Mouse (Mus musculus): Measurements from ENCODE around the gene Mob2. TPM values are rescaled to one million over a fixed set of nuclear protein-coding genes. Genes with fewer than 3 reads are reported as not detected.

Gene Mob2
- polyA plus RNA-seq (2015; fragmentation: Nextera tagmentation; extraction: Ambion mirVana), result 62.5 and 64.3 TPM in 2 replicates

GRCm38 (mm10) chr7:142060931-142061565 lies at the start of gene Mob2:
Mob2 (minus strand) TSS chr7:142061065.
- DNase-seq (peak; percentile 84), ATAC-seq (ENCODE audit: low read depth) (peak; percentile 92)
- Histone ChIP-seq H3K36me3 (peaks cover 23% of the 10 kb centered on the region), H3K9ac (peak within 1 kb of the TSS; percentile 96), H3K4me3 (replicated peaks) (peak within 1 kb of the TSS; percentile 95), H3K9me3 (replicated peaks) (no peaks in the 10 kb centered on the region), H3K27ac (peak within 1 kb of the TSS; percentile 94), H3K27me3 (peaks cover 8% of the 10 kb centered on the region; the same call in 1 of the 2 replicates), H3K4me1 (replicated peaks) (peaks cover 55% of the 10 kb centered on the region), H3K4me2 (peak within 1 kb of the TSS; percentile 90)
- WGBS (ENCODE audit: insufficient replicate concordance), result under 1% methylated on average over 49 of the region's 49 CpGs

- 43% methylated on average over 5 of the region's 5 CpGs for WGBS (ENCODE audit: insufficient replicate concordance)
These were observed 43.9 kb upstream of the Mob2 start for GRCm38 (mm10) chr7:142104747-142105146.

GRCm38 (mm10) chr7:142097776-142098175 lies 36.9 kb upstream of the Mob2 start:
- ATAC-seq (ENCODE audit: low read depth) (peak; percentile 45), DNase-seq (peak; percentile 77)
- Histone ChIP-seq H3K27me3 (peaks cover 79% of the 10 kb centered on the region), H3K4me3 (replicated peaks) (no peak overlapping the region), H3K36me3 (no peaks in the 10 kb centered on the region), H3K9me3 (replicated peaks) (no peaks in the 10 kb centered on the region), H3K9ac (no peak overlapping the region), H3K4me2 (no peak overlapping the region), H3K4me1 (replicated peaks) (peaks cover 39% of the 10 kb centered on the region), H3K27ac (no peak overlapping the region)
- WGBS (ENCODE audit: insufficient replicate concordance), result 9% methylated on average over 9 of the region's 9 CpGs

More at GRCm38 (mm10) chr7:142104747-142105146, 43.9 kb upstream of the Mob2 start:
- H3K4me1 ChIP-seq (replicated peaks), result no peaks in the 10 kb centered on the region
- H3K9ac ChIP-seq, result no peak overlapping the region
- DNase-seq (no peak), ATAC-seq (ENCODE audit: low read depth) (peak; percentile 26; the same call in 1 of the 2 replicates)
- H3K27ac ChIP-seq, result no peak overlapping the region
- no peak overlapping the region for H3K4me3 ChIP-seq (replicated peaks)
- H3K9me3 ChIP-seq (replicated peaks), result no peaks in the 10 kb centered on the region
- peaks cover 32% of the 10 kb centered on the region for H3K27me3 ChIP-seq
- H3K4me2 ChIP-seq, result no peak overlapping the region
- H3K36me3 ChIP-seq, result no peaks in the 10 kb centered on the region

GRCm38 (mm10) chr7:142096701-142097100 lies 35.8 kb upstream of the Mob2 start:
- no peaks in the 10 kb centered on the region for H3K9me3 ChIP-seq (replicated peaks)
- H3K4me3 ChIP-seq (replicated peaks), result no peak overlapping the region
- no peaks in the 10 kb centered on the region for H3K36me3 ChIP-seq
- H3K4me1 ChIP-seq (replicated peaks), result peaks cover 50% of the 10 kb centered on the region
- peaks cover 89% of the 10 kb centered on the region for H3K27me3 ChIP-seq
- H3K4me2 ChIP-seq, result no peak overlapping the region
- DNase-seq (no peak), ATAC-seq (ENCODE audit: low read depth) (no peak)
- WGBS (ENCODE audit: insufficient replicate concordance), result 63% methylated on average over 4 of the region's 4 CpGs
- 0 out of 2 replicates have a peak overlapping the region, but pooled peaks have one; percentile 99 for H3K9ac ChIP-seq
- no peak overlapping the region for H3K27ac ChIP-seq

- Histone ChIP-seq H3K27ac (peak within 1 kb of the TSS; percentile 89), H3K9ac (peak within 1 kb of the TSS; percentile 99), H3K4me2 (peak within 1 kb of the TSS; percentile 91), H3K4me1 (replicated peaks) (peaks cover 63% of the 10 kb centered on the region), H3K36me3 (no peaks in the 10 kb centered on the region), H3K4me3 (replicated peaks) (peak within 1 kb of the TSS; percentile 87), H3K27me3 (peaks cover 99% of the 10 kb centered on the region), H3K9me3 (replicated peaks) (no peaks in the 10 kb centered on the region)
- WGBS (ENCODE audit: insufficient replicate concordance), result under 1% methylated on average over 63 of the region's 63 CpGs
- peak; percentile 84 for ATAC-seq (ENCODE audit: low read depth)
- DNase-seq, result peak; percentile 88
These were observed 34.5 kb upstream of the Mob2 start, which contains the start of gene Dusp8 for GRCm38 (mm10) chr7:142095183-142095931. Dusp8 (minus strand) TSS chr7:142095843.

- peaks cover 72% of the 10 kb centered on the region for H3K4me1 ChIP-seq (replicated peaks)
- ATAC-seq (ENCODE audit: low read depth), result peak; percentile 62
These were observed 33.7 kb upstream of the Mob2 start for GRCm38 (mm10) chr7:142094301-142095143.

GRCm38 (mm10) chr7:142093696-142094240 lies 32.9 kb upstream of the Mob2 start:
- 22% methylated on average over 6 of the region's 6 CpGs for WGBS (ENCODE audit: insufficient replicate concordance)
- H3K4me3 ChIP-seq (replicated peaks), result peak overlapping the region; percentile 87
- DNase-seq (no peak), ATAC-seq (ENCODE audit: low read depth) (peak; percentile 32)
- peak overlapping the region; percentile 91 for H3K4me2 ChIP-seq
- peak overlapping the region; percentile 89 for H3K27ac ChIP-seq
- peaks cover 79% of the 10 kb centered on the region for H3K4me1 ChIP-seq (replicated peaks)
- no peaks in the 10 kb centered on the region for H3K9me3 ChIP-seq (replicated peaks)
- H3K9ac ChIP-seq, result peak overlapping the region; percentile 99
- H3K36me3 ChIP-seq, result peaks cover 9% of the 10 kb centered on the region; the same call in 1 of the 2 replicates
- peaks cover 99% of the 10 kb centered on the region for H3K27me3 ChIP-seq

More at GRCm38 (mm10) chr7:142094301-142095143, 33.7 kb upstream of the Mob2 start:
- peak overlapping the region; percentile 87 for H3K4me3 ChIP-seq (replicated peaks)
- DNase-seq, result peak; percentile 56
- H3K9me3 ChIP-seq (replicated peaks), result no peaks in the 10 kb centered on the region
- peaks cover 99% of the 10 kb centered on the region for H3K27me3 ChIP-seq
- WGBS (ENCODE audit: insufficient replicate concordance), result under 1% methylated on average over 89 of the region's 89 CpGs
- peak overlapping the region; percentile 91 for H3K4me2 ChIP-seq
- peaks cover 6% of the 10 kb centered on the region; the same call in 1 of the 2 replicates for H3K36me3 ChIP-seq
- H3K27ac ChIP-seq, result peak overlapping the region; percentile 89
- H3K9ac ChIP-seq, result peak overlapping the region; percentile 99

GRCm38 (mm10) chr7:142092991-142093390 lies 32.1 kb upstream of the Mob2 start:
- Histone ChIP-seq H3K36me3 (peaks cover 13% of the 10 kb centered on the region), H3K4me3 (replicated peaks) (peak overlapping the region; percentile 87), H3K9me3 (replicated peaks) (no peaks in the 10 kb centered on the region), H3K27me3 (peaks cover 98% of the 10 kb centered on the region), H3K9ac (peak overlapping the region; percentile 99), H3K27ac (peak overlapping the region; percentile 89), H3K4me1 (replicated peaks) (peaks cover 87% of the 10 kb centered on the region), H3K4me2 (peak overlapping the region; percentile 91)
- WGBS (ENCODE audit: insufficient replicate concordance), result 39% methylated on average over 1 of the region's 1 CpGs
- DNase-seq, result no peak
- no peak for ATAC-seq (ENCODE audit: low read depth)

GRCm38 (mm10) chr7:142091848-142092247 lies 31.0 kb upstream of the Mob2 start:
- WGBS (ENCODE audit: insufficient replicate concordance), result 9% methylated on average over 4 of the region's 4 CpGs
- DNase-seq, result no peak
- H3K4me1 ChIP-seq (replicated peaks), result peaks cover 93% of the 10 kb centered on the region
- H3K9ac ChIP-seq, result peak overlapping the region; percentile 99
- no peak for ATAC-seq (ENCODE audit: low read depth)
- H3K27me3 ChIP-seq, result peaks cover 87% of the 10 kb centered on the region
- 0 out of 2 replicates have a peak overlapping the region, but pooled peaks have one; percentile 91 for H3K4me2 ChIP-seq
- H3K36me3 ChIP-seq, result peaks cover 17% of the 10 kb centered on the region
- H3K27ac ChIP-seq, result peak overlapping the region; percentile 98; the same call in 1 of the 2 replicates
- no peaks in the 10 kb centered on the region for H3K9me3 ChIP-seq (replicated peaks)
- H3K4me3 ChIP-seq (replicated peaks), result 0 out of 2 replicates have a peak overlapping the region, but pooled peaks have one; percentile 6

GRCm38 (mm10) chr7:142089648-142090447 lies 29.0 kb upstream of the Mob2 start:
- ATAC-seq (ENCODE audit: low read depth), result no peak
- WGBS (ENCODE audit: insufficient replicate concordance), result 52% methylated on average over 17 of the region's 17 CpGs
- Histone ChIP-seq H3K36me3 (peaks cover 28% of the 10 kb centered on the region), H3K9ac (peak overlapping the region; percentile 76), H3K27ac (peak overlapping the region; percentile 98), H3K4me3 (replicated peaks) (no peak overlapping the region), H3K9me3 (replicated peaks) (no peaks in the 10 kb centered on the region), H3K4me2 (0 out of 2 replicates have a peak overlapping the region, but pooled peaks have one; percentile 24), H3K4me1 (replicated peaks) (peaks cover 98% of the 10 kb centered on the region), H3K27me3 (peaks cover 72% of the 10 kb centered on the region)
- no peak for DNase-seq
